Mouse (Mus musculus): ENCODE measurements around the gene Prex1. TPM values are rescaled to one million over a fixed set of nuclear protein-coding genes. Genes with fewer than 3 reads are reported as not detected.

Prex1 gene
- total RNA-seq, 1 experiment from 2014 or later: 124 TPM

GRCm38 (mm10) chr2:166597763-166598162, 115.9 kb downstream of the Prex1 start:
- ATAC-seq (replicated peaks; ENCODE audit: insufficient number of reproducible peaks, low FRiP score, low TSS enrichment, poor library complexity, severe bottlenecking): no peak

GRCm38 (mm10) chr2:166592034-166592912, 121.4 kb downstream of the Prex1 start:
- peak; percentile 48; the same call in 1 of the 2 replicates for ATAC-seq (replicated peaks; ENCODE audit: insufficient number of reproducible peaks, low FRiP score, low TSS enrichment, poor library complexity, severe bottlenecking)

GRCm38 (mm10) chr2:166584491-166584890, 129.1 kb downstream of the Prex1 start:
- ATAC-seq (replicated peaks; ENCODE audit: insufficient number of reproducible peaks, low FRiP score, low TSS enrichment, poor library complexity, severe bottlenecking): no peak

GRCm38 (mm10) chr2:166583292-166583691, 130.3 kb downstream of the Prex1 start:
- no peak for ATAC-seq (replicated peaks; ENCODE audit: insufficient number of reproducible peaks, low FRiP score, low TSS enrichment, poor library complexity, severe bottlenecking)

- ATAC-seq (replicated peaks; ENCODE audit: insufficient number of reproducible peaks, low FRiP score, low TSS enrichment, poor library complexity, severe bottlenecking): no peak
Observed at GRCm38 (mm10) chr2:166581881-166582583, 131.6 kb downstream of the Prex1 start.

GRCm38 (mm10) chr2:166579793-166580192, 133.8 kb downstream of the Prex1 start:
- ATAC-seq (replicated peaks; ENCODE audit: insufficient number of reproducible peaks, low FRiP score, low TSS enrichment, poor library complexity, severe bottlenecking): no peak

GRCm38 (mm10) chr2:166579361-166579760, 134.3 kb downstream of the Prex1 start:
- no peak for ATAC-seq (replicated peaks; ENCODE audit: insufficient number of reproducible peaks, low FRiP score, low TSS enrichment, poor library complexity, severe bottlenecking)

GRCm38 (mm10) chr2:166575419-166575818, 138.2 kb downstream of the Prex1 start:
- ATAC-seq (replicated peaks; ENCODE audit: insufficient number of reproducible peaks, low FRiP score, low TSS enrichment, poor library complexity, severe bottlenecking): no peak

GRCm38 (mm10) chr2:166574934-166575333, 138.7 kb downstream of the Prex1 start:
- ATAC-seq (replicated peaks; ENCODE audit: insufficient number of reproducible peaks, low FRiP score, low TSS enrichment, poor library complexity, severe bottlenecking): peak; percentile 41

- ATAC-seq (replicated peaks; ENCODE audit: insufficient number of reproducible peaks, low FRiP score, low TSS enrichment, poor library complexity, severe bottlenecking): no peak
Observed at GRCm38 (mm10) chr2:166573621-166574020, 140.0 kb downstream of the Prex1 start.

- ATAC-seq (replicated peaks; ENCODE audit: insufficient number of reproducible peaks, low FRiP score, low TSS enrichment, poor library complexity, severe bottlenecking): no peak
Observed at GRCm38 (mm10) chr2:166572297-166572696, 141.3 kb downstream of the Prex1 start.

GRCm38 (mm10) chr2:166569182-166569581, 144.4 kb downstream of the Prex1 start:
- ATAC-seq (replicated peaks; ENCODE audit: insufficient number of reproducible peaks, low FRiP score, low TSS enrichment, poor library complexity, severe bottlenecking): no peak

- ATAC-seq (replicated peaks; ENCODE audit: insufficient number of reproducible peaks, low FRiP score, low TSS enrichment, poor library complexity, severe bottlenecking): no peak
Observed at GRCm38 (mm10) chr2:166565503-166565902, 148.1 kb downstream of the Prex1 start.

GRCm38 (mm10) chr2:166564455-166564854, 149.2 kb downstream of the Prex1 start:
- ATAC-seq (replicated peaks; ENCODE audit: insufficient number of reproducible peaks, low FRiP score, low TSS enrichment, poor library complexity, severe bottlenecking): peak; percentile 58

GRCm38 (mm10) chr2:166563890-166564289, 149.7 kb downstream of the Prex1 start:
- ATAC-seq (replicated peaks; ENCODE audit: insufficient number of reproducible peaks, low FRiP score, low TSS enrichment, poor library complexity, severe bottlenecking): peak; percentile 27; the same call in 1 of the 2 replicates

GRCm38 (mm10) chr2:166563076-166563475, 150.6 kb downstream of the Prex1 start:
- no peak for ATAC-seq (replicated peaks; ENCODE audit: insufficient number of reproducible peaks, low FRiP score, low TSS enrichment, poor library complexity, severe bottlenecking)

- ATAC-seq (replicated peaks; ENCODE audit: insufficient number of reproducible peaks, low FRiP score, low TSS enrichment, poor library complexity, severe bottlenecking): no peak
Observed at GRCm38 (mm10) chr2:166561781-166562180, 151.9 kb downstream of the Prex1 start.

- ATAC-seq (replicated peaks; ENCODE audit: insufficient number of reproducible peaks, low FRiP score, low TSS enrichment, poor library complexity, severe bottlenecking): no peak
Observed at GRCm38 (mm10) chr2:166560826-166561225, 152.8 kb downstream of the Prex1 start.

GRCm38 (mm10) chr2:166559531-166559930, 154.1 kb downstream of the Prex1 start:
- ATAC-seq (replicated peaks; ENCODE audit: insufficient number of reproducible peaks, low FRiP score, low TSS enrichment, poor library complexity, severe bottlenecking): no peak

GRCm38 (mm10) chr2:166555508-166555907, 158.1 kb downstream of the Prex1 start:
- no peak for ATAC-seq (replicated peaks; ENCODE audit: insufficient number of reproducible peaks, low FRiP score, low TSS enrichment, poor library complexity, severe bottlenecking)

Measured in monocyte, adult 5-6 weeks (primary cell).